Mouse (Mus musculus) cerebellum, postnatal 36 days (tissue): Measurements from ENCODE around the gene Dbn1.

Experiments used
- DNase-seq, 2 experiments: peaks; one replicate each; pipeline ENCODE4 v3.0.0; 2021 to 2022; ENCODE audit warnings: mixed read lengths in 2 of 2

The Dbn1 gene

DNA sequence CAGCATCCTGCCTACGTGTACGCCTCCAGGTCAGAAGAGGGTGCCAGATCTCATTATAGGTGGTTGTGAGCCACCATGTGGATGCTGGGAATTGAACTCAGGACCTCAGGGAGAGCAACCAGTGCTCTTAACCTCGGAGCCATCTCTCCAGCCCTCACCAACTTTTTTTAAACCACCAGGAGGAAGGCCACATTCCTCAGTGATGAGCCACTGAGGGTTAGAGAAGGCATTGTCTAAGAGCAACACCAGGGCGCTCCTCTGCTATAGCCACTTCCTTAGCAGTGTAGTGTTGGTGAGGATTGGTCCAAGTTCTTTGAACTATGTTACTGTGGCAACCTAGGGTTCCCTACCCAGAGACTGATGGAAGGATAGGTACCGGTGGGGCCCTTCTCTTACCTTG, 12.2 kb downstream of the Dbn1 start:
- no peak for DNase-seq

DNA sequence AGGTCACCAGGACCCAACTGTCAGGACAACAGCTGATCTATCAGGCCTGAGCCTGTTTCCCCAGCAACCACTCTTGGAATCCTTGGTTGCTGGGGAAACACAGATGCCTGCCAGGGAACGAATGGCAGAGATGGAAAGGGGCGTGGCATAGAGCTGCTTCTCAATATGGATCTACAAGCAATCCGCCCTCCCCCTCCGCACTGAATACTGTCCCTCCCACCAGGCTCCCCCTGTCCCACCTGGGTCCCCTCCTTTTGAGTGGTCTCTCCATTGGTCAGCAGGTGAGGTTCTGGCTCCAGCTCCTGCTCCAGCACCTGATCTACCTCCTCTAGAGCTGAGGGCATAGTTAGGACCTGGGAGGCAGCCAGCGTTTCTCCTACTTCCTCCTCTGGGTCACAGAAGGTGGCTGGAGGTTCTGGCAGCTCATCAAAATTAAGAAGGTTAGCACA, 13.3 kb downstream of the Dbn1 start:
- DNase-seq: peak in 1 of 2 experiments; percentile 24

DNA sequence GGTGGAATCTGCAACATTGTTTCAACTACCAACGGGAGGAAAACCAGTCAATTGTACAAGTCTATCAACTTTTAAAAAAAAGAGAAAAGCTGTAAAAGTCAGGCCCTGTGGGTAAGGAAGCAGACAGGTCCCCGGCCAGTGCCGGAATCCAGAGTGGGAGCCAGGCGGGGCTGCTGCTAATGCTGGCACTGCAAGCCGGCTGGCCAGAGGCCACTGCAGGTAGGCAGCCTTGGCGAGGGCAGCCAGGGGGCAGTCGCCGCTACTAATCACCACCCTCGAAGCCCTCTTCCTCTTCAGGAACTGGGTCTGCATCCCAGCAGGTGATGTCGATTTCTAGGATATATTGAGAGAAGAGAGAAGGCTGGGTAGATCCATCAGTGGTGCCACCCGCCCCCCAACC, 13.9 kb downstream of the Dbn1 start:
- peak in 1 of 2 experiments; percentile 27 for DNase-seq

DNA sequence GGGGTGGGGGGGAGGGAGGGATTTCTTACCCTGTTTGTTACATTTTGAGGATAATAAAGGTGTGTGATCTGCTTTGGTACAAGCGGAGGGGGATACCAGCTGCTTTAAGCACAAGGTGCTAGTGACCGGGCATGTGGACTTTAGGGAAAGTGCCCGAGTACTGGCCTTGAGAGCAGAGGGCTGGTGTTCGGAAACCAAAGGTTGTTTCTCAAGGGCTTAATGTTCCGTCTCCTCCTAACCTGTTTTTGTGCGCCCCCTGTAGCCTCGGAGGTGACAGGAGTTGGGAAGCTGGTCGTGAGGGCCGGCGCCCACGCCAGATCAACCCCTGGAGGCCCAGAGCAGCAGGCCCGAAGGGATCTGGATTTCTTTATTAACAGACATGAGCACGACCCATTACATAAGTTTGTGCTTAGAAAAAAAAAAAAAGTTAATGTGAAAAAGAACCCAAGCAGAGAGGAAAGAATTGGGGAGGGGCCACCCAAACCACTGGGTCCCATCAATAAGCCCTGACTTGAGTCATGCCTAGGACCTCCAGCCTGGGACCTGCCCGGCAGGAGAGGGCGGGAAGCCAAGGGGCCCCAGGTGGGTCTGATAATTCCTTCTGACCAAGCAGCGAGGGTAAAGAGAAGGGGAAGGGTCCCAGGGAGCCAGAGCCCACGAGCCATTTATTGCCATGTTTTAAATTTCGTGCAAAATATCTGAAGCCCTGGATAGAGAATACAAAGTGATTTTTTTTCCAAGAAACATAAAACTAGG, 14.7 kb downstream of the Dbn1 start:
- no peak for DNase-seq

DNA sequence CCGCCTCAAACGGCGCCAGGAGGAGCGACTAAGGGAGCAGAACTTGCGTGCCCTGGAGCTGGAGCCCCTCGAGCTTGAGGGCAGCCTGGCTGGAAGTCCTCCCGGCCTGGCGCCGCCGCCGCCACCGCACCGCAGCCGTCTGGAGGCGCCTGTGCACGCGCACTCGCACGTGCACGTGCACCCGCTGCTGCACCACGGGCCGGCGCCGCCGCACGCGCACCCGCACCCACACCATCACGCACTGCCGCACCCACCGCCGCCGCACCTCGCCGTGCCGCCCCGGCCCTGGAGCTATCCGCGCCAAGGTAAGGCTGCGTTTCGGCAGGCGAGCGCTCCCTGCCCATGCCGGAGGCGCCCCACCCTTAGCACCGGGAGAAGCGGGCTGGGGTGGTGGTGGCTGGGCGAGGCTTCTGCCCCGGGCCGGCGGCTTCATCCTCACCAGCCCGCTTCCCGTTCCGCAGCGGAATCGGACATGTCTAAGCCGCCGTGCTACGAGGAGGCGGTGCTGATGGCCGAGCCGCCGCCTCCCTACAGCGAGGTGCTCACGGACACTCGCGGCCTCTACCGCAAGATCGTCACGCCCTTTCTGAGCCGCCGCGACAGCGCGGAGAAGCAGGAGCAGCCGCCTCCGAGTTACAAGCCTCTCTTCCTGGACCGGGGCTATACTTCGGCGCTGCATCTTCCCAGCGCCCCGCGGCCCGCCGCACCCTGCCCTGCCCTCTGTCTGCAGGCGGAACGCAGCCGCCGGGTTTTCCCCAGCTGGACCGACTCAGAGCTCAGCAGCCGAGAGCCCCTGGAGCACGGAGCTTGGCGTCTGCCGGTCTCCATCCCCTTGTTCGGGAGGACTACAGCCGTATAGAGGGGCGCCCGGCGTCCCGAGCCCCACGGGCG, 15.5 kb downstream of the Dbn1 start:
- DNase-seq: peak; percentile 61 to 66

DNA sequence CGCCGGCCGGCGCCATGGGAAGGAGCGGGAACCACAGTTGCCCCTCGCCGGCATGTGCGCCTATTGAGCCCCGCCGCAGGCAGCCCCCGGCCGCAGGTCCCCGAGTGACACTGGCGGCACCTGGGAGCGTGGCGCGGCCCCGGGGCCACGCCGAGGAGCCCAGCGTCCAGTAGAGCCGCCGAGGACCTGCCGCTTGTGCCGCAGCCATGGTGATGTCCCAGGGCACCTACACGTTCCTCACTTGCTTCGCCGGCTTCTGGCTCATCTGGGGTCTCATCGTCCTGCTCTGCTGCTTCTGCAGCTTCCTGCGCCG, 16.1 kb downstream of the Dbn1 start:
- DNase-seq: no peak

DNA sequence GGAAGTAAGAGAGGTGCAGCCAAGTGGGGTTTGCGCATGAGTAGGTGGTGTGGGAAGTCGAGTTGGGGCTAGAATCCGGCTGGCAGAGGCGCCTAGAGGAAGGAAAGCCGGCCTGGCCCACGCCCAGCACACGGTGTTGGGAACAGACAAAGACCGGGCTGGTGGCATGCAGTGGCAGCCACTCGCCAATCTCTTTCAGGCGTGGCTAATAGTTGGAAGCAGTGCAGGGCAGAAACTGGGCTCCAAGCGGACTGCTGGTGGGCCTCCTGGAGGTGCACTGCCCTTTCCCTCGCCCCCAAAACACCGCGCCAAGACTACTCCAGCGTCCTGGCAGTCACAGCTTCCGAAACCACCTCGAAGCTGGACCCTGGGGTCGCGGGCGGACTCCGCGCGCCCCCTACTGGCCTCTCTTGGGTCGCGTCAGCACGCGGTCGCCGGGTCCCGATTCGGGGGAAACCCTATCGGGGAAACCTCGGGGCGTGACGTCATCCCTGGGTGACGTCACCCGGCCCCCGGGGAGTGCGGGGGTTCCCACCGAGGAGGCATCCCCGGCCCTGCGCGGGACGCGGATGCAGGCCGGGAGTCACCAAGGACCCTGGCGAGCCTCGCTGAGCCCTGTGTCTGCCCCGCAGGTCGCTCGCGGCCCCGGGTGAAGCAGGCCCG, 16.6 kb downstream of the Dbn1 start:
- DNase-seq: peak; percentile 80 to 81

DNA sequence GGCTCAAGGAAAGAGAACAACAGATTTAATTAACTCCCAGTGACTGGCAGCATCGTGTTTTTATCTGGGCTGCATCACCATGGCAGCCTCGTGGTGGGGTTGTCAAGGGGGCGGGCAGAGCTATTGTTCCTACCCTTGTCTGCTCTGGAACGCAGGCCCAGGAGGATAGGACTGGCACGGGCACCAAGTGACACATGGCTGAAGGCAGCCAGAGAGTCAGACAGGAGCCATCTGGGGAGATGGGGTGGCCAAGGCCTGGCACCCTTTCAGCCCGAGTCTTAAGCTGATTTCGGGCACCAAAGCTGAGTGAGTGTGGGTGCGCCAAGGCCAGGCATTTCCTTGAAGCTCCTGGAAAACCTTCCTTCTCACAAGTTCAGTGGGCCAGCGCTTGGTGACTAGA, 17.5 kb downstream of the Dbn1 start:
- DNase-seq: peak; percentile 88 to 90

DNA sequence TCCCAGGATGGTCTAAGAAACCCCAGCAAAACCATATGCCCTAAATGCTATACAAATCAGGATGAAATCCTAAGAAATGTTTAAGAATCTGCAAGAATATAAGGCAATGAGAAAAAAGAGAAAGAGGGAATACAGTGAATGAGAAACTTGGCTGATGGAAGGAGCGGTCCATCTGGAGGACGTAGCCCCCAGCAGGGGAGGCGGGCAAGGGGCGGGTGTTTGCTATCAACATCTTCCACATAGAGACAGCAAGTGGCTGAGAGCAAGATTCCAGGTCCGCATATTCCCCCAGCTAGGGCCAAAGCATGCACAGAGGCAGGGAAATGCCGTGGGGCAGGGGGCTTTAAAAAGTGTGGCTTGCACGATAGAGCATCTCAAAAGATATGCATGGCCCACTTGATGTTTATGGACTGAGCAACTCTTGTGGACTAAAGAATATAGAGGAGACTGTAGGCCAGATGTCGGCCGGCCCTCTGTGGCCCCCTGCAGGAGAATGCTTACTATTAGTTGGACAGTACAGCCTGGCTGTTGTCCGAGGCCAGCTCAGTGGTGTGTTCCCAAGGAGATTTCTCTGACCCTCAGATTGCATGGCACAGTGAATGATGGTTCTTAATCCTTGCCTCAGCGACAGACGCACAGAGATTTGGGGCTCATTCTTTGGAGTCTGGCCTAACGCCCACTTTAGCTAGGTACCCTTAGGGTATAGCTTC, 18.9 kb downstream of the Dbn1 start:
- no peak for DNase-seq

DNA sequence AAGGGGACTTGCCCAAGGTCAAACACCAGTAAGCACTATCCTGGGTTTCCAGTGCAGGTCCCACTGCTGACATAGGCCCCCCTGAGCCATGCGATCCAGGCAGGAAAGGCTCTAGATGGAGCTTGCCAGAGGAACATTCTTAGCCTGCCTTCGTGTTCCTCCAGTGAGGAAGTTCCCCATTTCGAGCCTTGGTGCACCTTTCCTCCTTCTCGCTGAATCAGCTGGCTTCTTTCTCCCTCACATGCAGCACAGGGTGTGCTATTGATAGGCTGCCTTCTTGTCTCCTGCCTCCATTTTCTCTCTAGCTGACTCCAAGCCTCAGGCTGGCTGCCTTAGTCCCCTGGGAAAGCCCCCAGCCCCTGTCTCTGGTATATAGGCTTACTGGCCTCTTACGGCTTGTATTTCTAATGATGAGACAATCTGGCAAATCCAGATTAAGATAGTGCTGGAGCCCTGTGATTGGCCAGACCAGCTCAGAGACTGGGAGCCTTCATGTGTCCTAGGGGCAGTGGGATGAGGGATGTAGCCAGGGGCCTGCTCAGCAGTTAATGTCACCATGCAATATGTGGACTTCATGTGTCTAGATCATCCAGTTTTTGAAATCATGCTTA, 22.0 kb downstream of the Dbn1 start:
- DNase-seq: no peak

DNA sequence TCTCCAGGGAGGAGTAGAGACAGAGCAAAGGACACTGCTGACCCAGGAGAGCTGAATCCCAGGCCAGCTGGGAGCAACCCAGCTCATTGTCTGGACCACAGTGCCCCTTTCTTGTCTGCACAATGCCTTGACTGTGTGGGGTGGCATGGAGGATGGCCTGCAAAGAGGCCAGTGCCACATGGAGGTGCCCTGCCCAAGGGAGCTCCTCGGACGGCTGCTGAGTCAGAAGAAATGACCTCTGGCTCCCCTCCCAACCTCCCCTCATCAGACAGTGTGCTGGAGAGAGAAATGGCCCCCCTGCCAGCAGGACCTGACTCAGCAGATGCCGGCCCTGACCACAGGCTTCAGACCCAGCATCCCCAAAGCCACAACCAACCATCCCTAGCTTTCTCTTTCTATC, 22.7 kb downstream of the Dbn1 start:
- no peak for DNase-seq

DNA sequence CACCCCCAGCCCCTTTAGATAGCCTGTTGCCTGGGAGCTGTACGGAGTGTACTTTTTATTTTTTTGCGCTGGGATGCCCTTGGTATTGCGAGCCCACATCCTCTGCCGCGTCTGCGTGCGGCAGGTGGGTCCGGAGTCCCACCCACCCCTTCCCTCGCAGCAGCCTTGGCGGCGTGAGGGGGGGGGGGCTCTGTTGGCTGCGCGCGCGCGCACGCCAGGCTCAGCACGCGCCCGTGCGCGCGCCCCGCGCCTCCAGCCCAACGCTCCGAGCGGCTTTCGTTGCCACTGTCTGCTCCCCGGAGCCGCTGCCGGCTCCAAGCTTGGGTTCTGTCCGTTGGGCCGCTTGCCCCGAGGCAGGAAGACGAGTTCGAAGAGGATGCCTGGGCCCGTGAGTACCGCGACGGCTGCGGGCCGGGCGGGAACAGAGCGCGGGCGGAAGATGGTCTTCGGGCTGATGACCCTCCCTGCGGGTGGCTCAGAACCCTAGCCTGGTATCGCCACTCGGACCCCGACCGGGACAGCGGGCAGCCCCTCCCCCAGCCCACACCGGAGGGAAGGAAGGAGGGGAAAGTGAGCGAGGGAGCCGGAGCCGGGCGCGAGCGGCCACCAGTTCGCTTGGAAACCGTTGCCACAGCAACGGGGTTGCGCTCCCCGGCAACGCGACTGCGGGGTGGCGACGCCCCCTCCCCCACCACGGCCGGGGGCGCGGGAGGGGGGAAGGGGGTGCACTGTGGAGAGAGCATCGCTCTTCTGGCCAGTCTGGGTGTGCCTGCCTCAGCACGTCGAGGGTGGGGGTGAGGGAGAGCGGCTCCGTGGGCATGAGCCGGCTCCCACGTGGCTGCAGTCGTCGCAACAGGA, 23.7 kb downstream of the Dbn1 start, which contains the start of gene Prr7:
Gene Prr7, plus strand, starts transcription at position 241 of the 858 bp plus-strand sequence.
- peak; percentile 43 to 60 for DNase-seq

DNA sequence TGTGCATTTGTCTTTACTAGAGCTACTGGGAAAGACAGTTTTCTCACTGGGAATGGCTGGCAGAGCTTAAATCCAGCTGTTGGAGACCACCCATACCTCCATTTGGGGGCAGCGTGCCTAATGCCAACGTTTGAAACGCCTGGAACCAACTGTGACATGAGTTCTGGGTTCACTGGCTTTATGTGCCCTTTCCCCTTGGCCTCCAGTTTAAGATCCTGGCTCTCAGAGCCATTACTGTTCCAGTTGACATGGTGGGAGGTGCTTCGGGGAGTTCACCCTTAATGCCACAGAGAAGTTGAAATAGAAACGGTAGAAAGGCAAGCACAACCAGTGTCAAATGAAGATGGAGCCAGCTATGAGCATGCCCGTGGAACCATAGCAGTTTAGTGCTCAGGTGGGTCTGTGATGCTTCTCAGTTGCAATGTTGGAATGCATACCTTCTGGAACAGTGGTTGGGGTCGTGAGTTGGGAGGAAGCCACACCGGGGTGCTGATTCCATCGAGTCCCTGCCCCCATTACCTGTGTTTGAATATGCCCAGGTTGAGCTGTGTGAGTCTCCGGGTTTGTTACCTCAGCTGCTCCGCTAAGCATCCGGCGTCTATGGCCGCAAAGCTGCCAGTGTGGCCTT, 24.4 kb downstream of the Dbn1 start:
- DNase-seq: no peak

DNA sequence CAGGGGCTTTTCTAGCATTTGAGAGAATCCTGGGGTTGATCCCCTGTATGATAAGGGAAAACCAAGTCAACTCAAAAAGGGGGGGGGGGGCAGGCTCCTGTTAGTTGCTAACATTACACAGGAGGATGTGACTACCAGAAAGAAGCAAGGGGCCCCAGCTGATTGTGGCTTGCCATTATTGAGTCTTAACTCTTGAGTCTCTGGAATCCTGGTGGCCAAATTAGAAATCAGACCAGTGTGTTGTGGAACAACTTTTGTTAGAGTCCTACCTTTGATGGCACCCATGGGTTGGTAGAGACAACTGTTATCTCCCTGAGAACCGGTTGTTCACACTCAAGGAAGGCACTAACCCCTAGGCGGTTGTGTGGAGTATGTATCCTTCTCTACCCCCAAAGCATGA, 24.9 kb downstream of the Dbn1 start:
- no peak for DNase-seq

DNA sequence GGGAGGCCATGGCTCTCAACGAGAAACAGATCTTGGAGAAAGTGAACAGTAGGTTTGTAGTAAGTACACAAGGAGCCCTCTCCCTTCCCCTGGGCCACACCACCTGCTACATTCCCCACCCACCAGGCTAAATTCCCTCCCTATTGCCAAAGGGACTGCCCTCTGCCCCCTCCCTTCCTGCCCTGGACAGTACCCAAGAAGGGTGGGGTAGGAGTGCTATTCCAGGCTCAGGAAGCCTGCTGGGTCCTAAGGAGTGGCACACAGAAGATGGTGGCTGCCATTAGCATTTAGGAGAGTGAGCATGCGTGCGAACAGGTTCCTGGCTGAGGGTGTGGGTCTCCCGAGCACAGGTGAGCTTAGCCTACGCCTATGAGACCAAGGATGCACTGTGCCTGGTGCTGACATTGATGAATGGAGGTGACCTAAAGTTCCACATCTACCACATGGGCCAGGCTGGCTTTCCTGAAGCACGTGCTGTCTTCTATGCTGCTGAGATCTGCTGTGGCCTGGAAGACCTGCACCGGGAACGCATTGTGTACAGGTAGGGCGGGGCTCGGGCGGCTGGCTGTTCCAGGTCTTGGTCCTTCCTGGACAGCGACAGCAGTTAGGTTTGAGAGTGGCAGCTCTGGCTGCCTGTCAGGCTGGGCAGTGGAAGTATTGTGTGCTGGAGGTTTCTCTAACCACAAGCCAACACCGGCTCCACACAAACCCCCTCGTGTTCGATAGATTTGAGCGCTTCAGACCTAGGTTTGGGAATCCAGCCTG, 35.9 kb downstream of the Dbn1 start:
- no peak for DNase-seq

DNA sequence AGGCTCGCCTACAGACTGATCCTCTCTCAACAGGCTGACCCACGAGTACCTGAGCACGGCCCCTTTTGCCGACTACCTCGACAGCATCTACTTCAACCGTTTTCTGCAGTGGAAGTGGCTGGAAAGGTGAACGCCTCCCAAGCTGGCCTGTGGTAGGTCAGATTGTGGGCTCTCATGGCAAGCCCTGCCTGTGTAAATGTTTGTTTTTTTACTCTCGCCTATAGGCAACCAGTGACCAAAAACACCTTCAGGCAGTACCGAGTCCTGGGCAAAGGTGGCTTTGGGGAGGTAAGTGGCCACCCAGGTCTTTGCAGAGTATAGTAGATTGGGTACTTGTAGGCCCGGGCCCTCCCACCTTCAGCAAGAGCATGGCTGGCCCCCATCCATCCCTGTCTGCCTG, 36.6 kb downstream of the Dbn1 start:
- no peak for DNase-seq

DNA sequence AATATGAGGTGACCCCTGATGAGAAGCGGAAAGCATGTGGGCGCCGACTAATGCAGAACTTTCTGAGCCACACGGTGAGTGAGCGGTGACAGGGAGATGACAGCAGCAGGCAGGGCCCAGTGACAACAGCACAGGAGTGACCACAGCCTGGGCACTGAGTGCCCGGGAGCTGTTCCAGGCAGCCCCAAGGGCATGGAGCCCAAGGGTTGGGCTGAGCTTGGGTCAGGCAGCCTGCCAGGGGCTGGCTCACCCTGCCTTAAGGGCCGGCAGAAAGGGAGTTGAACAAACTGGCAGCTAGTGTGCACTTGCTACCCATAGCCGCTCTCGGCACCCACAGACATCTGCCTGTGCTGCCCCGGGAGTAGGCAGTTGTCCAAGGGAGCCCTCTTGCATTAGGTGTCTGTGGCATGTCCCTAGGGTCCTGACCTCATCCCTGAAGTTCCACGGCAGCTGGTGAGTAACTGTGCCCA, 37.4 kb downstream of the Dbn1 start:
- DNase-seq: peak in 1 of 2 experiments; percentile 54

DNA sequence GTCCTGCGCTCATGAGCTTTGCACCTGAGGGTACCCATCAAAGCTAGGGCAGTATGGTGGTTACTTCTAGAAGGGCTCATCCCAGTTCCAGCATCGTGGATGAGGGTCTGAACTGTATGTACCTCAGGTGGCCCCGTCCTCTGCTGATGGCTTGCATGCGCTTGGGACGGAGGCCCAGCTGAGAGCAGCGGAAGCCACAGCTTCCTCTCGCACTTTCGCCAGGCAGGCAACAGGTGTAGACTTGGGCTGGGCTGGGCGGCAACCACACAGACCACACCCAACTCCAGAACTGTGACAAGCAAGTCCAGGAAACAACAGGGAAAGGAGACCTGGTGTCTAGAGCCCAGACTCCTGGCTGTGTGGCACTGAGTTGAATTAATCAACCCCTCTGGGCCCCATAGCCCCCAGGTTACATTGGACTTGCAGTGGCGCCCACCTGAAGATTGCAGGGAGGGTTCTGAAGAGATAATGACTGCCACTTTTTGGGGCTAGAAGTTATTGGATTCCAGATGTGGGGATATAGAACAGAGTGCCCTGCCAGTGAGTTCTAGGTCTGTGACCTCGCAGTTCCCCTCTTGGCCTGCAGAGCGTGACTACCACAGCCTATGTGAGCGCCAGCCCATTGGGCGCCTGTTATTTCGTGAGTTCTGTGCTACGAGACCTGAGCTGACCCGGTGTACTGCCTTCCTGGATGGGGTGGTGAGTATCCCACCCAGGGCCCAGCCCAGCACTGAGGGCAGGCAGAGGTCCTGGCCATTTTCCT, 38.1 kb downstream of the Dbn1 start:
- DNase-seq: no peak

DNA sequence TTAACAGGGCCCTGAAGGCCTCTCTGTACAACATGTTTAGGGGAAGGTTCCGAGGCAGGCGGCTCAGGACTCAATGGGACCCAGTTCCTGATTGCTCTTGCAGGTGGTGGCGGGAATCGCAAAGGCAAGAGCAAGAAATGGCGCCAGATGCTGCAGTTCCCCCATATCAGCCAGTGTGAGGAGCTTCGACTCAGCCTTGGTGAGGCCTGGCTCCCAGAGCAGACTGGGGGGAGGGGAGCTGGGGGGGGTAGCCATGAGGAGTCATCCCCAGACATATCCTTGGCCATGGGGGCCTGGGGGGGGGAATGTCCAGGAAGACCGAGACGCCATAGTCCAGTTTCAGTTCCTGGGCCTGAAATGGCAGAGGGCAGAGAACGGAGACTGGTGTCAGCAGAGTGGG, 38.7 kb downstream of the Dbn1 start:
- DNase-seq: no peak
